Mouse (Mus musculus): ENCODE measurements around the gene Dhfr. TPM values are rescaled to one million over a fixed set of nuclear protein-coding genes. Genes with fewer than 3 reads are reported as not detected.
A peak's percentile ranks its signal among the peaks of the same experiment; 100 is the strongest.
"Not testable (repeated sequence)": the region's sequence is repeated elsewhere in the genome, so short reads cannot be mapped to it uniquely, and the experiment has no call there.

Dhfr gene
- polyA plus RNA-seq, 1 experiment from 2014 or later, result 17.9 TPM

DNA sequence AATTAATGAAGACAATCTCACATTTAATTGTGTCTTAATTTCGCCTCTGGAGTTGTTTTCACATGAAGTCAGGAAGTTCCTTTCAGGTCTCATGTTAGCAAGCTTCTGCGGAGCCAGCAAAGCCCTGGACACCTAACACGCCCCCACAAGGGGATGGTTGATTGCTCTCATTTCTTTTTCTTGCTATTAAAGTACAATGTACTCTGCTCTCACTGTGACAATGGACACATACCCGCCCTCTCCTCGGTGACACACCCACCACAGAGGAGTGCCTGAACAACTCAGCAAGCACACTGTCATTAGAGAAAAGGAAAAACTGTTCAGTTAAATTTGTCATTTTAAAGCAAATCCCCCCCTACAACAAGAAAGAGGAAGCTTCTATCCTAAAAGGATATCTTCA is 8.2 kb upstream of the Dhfr start:
- WGBS, result 78% methylated on average over 5 of the region's 5 CpGs
- no peaks in the 10 kb centered on the region for H3K9me3 ChIP-seq
- no peaks in the 10 kb centered on the region for H3K27me3 ChIP-seq (ENCODE audit: insufficient read depth, poor library complexity, severe bottlenecking)
- H3K36me3 ChIP-seq, result peaks cover 88% of the 10 kb centered on the region
- DNase-seq (ENCODE audit: low spot score), result no peak
- no peak overlapping the region for H3K27ac ChIP-seq
- H3K4me1 ChIP-seq (replicated peaks), result no peaks in the 10 kb centered on the region
- H3K4me3 ChIP-seq, result no peak overlapping the region

DNA sequence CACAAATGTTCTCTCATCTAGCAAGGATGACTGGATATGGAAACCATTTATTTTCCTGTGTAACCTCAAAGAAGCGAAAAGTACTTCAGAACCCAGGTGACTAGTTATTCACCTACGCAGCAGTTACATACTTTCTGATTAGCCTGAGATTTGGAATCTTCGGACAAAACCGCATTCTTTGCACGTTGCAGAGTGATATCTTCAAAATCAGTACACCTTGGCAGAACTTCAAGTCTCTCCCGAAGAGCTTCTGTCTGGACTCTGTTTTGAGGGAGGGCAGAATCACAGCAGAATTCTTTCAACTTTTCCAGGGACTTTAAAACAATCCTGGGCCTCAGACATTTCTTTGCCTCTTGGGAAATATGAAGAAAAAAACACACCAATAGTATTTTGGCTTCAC is 3.4 kb upstream of the Dhfr start:
- Histone ChIP-seq H3K27ac (no peak overlapping the region), H3K36me3 (peaks cover 55% of the 10 kb centered on the region), H3K4me1 (replicated peaks) (peaks cover 25% of the 10 kb centered on the region), H3K9me3 (no peaks in the 10 kb centered on the region), H3K27me3 (ENCODE audit: insufficient read depth, poor library complexity, severe bottlenecking) (no peaks in the 10 kb centered on the region), H3K4me3 (no peak overlapping the region)
- DNase-seq (ENCODE audit: low spot score), result no peak
- 97% methylated on average over 6 of the region's 6 CpGs for WGBS

DNA sequence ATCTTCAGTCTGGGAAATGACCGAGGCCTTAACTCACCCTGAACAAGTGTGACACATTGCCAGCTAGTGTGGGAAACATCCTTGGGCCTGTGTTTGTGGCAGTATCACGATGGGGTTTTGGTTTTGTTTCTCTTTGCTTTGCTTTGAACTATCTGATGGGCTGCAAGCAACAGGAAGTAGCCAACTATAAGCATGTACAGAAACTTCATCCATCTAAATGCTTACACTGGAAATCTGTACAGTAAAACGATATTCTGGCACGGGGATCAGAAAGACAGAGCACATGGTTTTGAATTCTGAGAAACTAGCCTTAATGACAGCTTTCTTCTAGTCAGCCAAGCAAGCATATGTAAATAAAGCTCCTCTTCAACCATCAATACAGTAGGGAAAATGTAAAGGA is 570 bp upstream of the Dhfr start:
- Histone ChIP-seq H3K27ac (peak overlapping the region; percentile 96), H3K4me1 (replicated peaks) (peaks cover 37% of the 10 kb centered on the region), H3K36me3 (peaks cover 49% of the 10 kb centered on the region), H3K4me3 (peak overlapping the region; percentile 78), H3K27me3 (ENCODE audit: insufficient read depth, poor library complexity, severe bottlenecking) (no peaks in the 10 kb centered on the region), H3K9me3 (no peaks in the 10 kb centered on the region)
- no peak for DNase-seq (ENCODE audit: low spot score)
- 38% methylated on average over 4 of the region's 4 CpGs for WGBS

DNA sequence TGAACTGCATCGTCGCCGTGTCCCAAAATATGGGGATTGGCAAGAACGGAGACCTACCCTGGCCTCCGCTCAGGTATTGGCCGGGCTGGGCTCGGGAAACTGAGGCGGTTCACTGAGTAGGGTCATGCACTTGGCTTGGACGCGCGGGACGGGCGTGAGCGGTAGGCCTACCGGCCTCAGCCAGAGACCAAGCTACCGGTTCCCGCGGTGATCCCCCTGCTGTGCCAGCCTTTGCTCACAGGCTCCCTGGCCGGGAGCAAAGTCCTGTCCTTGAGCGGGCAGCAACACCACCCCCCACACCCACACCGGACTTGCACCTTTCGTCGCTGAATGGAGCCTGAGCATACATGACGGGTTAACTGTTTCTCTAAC is 732 bp downstream of the Dhfr start:
- Histone ChIP-seq H3K9me3 (no peaks in the 10 kb centered on the region), H3K4me1 (replicated peaks) (peaks cover 37% of the 10 kb centered on the region), H3K36me3 (peaks cover 53% of the 10 kb centered on the region), H3K4me3 (peak overlapping the region; percentile 78), H3K27me3 (ENCODE audit: insufficient read depth, poor library complexity, severe bottlenecking) (no peaks in the 10 kb centered on the region), H3K27ac (peak overlapping the region; percentile 96)
- no peak for DNase-seq (ENCODE audit: low spot score)
- under 1% methylated on average over 24 of the region's 24 CpGs for WGBS

DNA sequence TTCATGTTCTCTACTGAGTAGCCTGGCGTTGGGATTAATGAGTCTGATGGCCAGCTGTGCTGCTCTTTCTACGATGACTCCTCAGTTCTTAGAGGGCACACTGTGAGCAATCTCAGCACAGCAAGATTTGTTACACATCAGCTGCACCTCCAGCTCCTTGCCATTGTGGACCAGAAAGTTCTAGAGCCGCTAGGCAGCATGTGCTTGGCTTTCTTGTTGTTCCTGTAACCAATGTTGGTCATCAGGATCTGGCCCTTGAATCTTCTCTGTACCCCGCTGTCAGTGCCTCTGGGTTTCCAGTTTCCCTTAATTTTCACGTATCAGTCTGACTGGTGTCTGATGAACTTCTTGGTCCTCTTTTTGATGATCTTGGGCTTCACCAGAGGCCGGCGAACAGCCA is 1.9 kb downstream of the Dhfr start:
- Histone ChIP-seq H3K9me3 (no peaks in the 10 kb centered on the region), H3K27me3 (ENCODE audit: insufficient read depth, poor library complexity, severe bottlenecking) (no peaks in the 10 kb centered on the region), H3K4me3 (peak overlapping the region; percentile 78), H3K4me1 (replicated peaks) (peaks cover 37% of the 10 kb centered on the region), H3K36me3 (peaks cover 55% of the 10 kb centered on the region), H3K27ac (no peak overlapping the region)
- no peak for DNase-seq (ENCODE audit: low spot score)
- 76% methylated on average over 7 of the region's 7 CpGs for WGBS

DNA sequence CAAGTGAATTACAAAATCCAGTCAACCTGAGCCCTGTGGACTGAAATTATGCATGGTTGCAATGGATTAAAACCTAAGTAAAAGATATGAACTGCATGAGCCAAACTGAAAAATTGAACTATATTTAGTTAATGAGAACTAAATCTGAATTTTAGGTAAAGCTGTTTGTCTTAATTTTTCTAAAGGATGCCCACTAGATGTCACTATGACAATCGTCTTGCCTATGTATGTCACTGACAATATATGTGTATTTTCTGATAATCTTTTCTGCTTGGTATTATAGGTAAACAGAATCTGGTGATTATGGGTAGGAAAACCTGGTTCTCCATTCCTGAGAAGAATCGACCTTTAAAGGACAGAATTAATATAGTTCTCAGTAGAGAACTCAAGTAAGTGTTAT is 3.1 kb downstream of the Dhfr start:
- H3K4me1 ChIP-seq (replicated peaks), result peaks cover 37% of the 10 kb centered on the region
- no peak overlapping the region for H3K4me3 ChIP-seq
- no peaks in the 10 kb centered on the region for H3K27me3 ChIP-seq (ENCODE audit: insufficient read depth, poor library complexity, severe bottlenecking)
- H3K9me3 ChIP-seq, result no peaks in the 10 kb centered on the region
- DNase-seq (ENCODE audit: low spot score), result no peak
- no peak overlapping the region for H3K27ac ChIP-seq
- peaks cover 57% of the 10 kb centered on the region for H3K36me3 ChIP-seq
- WGBS, result 70% methylated on average over 2 of the region's 2 CpGs

DNA sequence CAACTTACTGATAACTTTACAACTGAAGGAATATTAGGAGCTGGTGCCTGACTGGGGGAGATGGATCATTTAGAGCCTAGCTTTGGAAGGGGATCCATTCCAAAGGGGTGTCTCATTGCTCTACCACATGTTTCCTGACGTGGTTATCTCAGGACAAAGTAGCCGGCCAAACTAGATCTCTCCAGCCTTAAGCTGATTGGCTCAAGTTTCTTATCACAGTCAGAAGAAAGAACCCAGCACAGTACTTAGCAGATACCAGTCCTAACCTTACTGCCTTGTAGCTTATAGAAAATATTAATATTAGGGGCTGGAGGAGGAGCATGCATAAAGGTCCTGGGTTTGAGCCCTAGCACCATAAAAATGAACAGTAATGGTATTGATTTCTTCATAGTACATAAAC is 7.1 kb downstream of the Dhfr start:
- peaks cover 7% of the 10 kb centered on the region for H3K4me1 ChIP-seq (replicated peaks)
- DNase-seq (ENCODE audit: low spot score), result no peak
- 87% methylated on average over 2 of the region's 2 CpGs for WGBS
- peaks cover 89% of the 10 kb centered on the region for H3K36me3 ChIP-seq
- no peak overlapping the region for H3K4me3 ChIP-seq
- no peaks in the 10 kb centered on the region for H3K9me3 ChIP-seq
- no peaks in the 10 kb centered on the region for H3K27me3 ChIP-seq (ENCODE audit: insufficient read depth, poor library complexity, severe bottlenecking)
- H3K27ac ChIP-seq, result no peak overlapping the region

DNA sequence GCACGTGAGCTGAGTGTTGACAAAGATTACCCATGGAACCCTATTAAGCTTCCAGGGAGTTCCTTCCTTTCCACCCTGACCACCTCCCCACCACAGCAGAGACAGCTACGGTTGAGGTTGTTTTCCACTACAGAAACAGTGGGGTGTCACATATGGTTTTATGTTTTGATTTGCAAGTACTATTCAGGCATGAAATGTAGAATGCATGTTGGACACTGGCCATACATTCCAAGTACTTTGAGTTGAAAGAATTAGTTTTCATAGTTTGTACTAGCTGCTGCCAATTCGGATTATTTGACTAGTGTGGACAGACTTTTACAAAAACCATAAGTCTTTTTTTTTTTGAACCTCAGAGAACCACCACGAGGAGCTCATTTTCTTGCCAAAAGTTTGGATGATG is 10.8 kb downstream of the Dhfr start:
- 85% methylated on average over 4 of the region's 4 CpGs for WGBS
- no peak overlapping the region for H3K4me3 ChIP-seq
- H3K4me1 ChIP-seq (replicated peaks), result no peaks in the 10 kb centered on the region
- H3K27ac ChIP-seq, result no peak overlapping the region
- no peaks in the 10 kb centered on the region for H3K9me3 ChIP-seq
- peaks cover 94% of the 10 kb centered on the region for H3K36me3 ChIP-seq
- no peak for DNase-seq (ENCODE audit: low spot score)
- H3K27me3 ChIP-seq (ENCODE audit: insufficient read depth, poor library complexity, severe bottlenecking), result no peaks in the 10 kb centered on the region

DNA sequence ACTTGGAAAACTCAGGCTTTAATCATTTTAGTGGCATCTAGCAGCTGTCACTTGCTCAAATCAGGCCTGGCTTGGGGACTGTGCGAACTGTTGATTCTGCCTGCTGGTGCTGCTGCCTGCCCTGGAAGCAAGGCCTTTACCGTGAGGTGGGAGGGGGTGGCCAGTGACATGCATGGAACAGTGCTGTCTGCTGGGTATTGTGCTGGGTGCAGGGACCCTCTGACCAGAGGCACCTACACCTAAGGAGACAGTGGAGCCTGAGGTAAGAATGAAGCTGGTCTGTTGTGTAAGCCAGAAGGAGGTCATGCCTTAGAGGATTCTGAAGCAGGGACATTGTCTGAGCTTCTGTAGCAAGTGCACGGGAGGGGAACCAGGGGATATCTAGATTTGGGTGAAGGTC is 16.3 kb downstream of the Dhfr start:
- peaks cover 91% of the 10 kb centered on the region for H3K36me3 ChIP-seq

DNA sequence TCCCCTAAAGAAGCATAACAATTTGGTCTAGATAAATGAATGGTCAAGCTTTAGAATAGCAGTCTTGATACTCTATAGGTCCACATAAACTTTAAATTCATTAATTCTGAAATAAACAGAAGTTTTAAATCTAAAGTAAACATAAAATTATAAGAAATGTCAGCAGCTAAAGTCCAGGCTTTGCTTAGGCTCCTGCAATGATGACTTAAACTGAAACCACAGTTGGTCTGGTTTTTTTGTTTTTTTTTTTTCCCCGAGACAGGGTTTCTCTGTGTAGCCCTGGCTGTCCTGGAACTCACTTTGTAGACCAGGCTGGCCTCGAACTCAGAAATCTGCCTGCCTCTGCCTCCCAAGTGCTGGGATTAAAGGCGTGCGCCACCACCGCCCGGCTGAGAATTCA is 16.9 kb downstream of the Dhfr start:
- H3K4me1 ChIP-seq (replicated peaks); H3K27me3 ChIP-seq (ENCODE audit: insufficient read depth, poor library complexity, severe bottlenecking); DNase-seq (ENCODE audit: low spot score); H3K27ac ChIP-seq; H3K9me3 ChIP-seq; H3K4me3 ChIP-seq: not testable (repeated sequence)
- H3K36me3 ChIP-seq, result peaks cover 91% of the 10 kb centered on the region
- 93% methylated on average over 6 of the region's 6 CpGs for WGBS

More for the DNA sequence above, 16.3 kb downstream of the Dhfr start:
- Histone ChIP-seq H3K4me3 (no peak overlapping the region), H3K9me3 (no peaks in the 10 kb centered on the region), H3K27ac (no peak overlapping the region), H3K27me3 (ENCODE audit: insufficient read depth, poor library complexity, severe bottlenecking) (no peaks in the 10 kb centered on the region), H3K4me1 (replicated peaks) (no peaks in the 10 kb centered on the region)
- WGBS, result 90% methylated on average over 3 of the region's 3 CpGs
- DNase-seq (ENCODE audit: low spot score), result no peak

DNA sequence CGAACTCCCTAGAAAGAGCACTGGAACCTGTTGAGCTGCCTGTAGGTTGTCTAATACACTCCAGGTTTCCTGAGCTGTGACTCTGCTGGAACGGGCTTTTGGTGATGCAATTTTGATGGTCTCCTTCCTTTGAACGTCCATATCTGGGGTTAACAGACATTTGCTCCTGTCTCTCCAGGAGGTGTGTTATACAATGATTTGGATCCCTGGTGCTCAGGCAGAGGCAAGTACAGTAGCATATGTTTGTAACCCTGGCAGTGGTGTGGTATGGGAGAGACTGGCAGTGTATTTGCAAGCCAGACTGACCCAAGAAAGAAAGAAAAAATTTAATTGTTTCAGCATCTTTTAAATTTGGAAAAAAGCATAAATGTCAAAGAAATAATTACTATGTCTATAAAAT is 32.8 kb downstream of the Dhfr start:
- H3K27ac ChIP-seq, result no peak overlapping the region
- no peaks in the 10 kb centered on the region for H3K9me3 ChIP-seq
- no peaks in the 10 kb centered on the region for H3K27me3 ChIP-seq (ENCODE audit: insufficient read depth, poor library complexity, severe bottlenecking)
- H3K36me3 ChIP-seq, result peaks cover 44% of the 10 kb centered on the region
- DNase-seq (ENCODE audit: low spot score), result no peak
- H3K4me3 ChIP-seq, result no peak overlapping the region
- 83% methylated on average over 3 of the region's 3 CpGs for WGBS
- no peaks in the 10 kb centered on the region for H3K4me1 ChIP-seq (replicated peaks)

DNA sequence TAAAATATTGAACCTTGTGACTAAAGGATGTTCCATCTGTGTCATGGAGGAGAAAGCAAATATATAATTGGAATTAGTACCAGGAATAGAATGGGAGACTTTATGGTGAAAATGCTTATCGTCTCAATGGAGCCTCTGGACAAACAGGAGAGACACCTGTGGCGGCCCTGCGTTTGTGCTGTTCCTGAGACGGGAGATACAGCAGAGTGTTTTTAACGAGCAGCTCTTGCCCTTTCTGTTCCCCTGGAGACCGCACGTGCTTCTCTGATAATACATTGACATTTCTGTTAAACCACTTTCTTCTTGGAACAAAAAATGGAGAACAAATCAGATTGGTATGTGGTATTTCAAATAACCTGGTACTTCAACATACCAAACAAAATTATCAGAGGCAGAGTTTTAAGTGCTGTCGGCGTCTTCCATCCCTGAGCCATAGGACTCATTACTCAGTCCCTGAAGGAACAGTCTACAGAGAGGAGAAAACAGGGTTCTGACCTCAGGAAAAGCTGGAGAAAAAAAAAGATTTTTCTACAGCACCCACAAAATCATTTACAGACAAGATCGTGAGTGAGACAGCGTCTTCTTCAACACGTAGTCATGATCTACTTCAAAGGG is 38.6 kb downstream of the Dhfr start:
- H3K4me1 ChIP-seq (replicated peaks), result no peaks in the 10 kb centered on the region
- no peak for DNase-seq (ENCODE audit: low spot score)
- no peaks in the 10 kb centered on the region for H3K9me3 ChIP-seq
- WGBS, result 93% methylated on average over 12 of the region's 12 CpGs
- no peaks in the 10 kb centered on the region for H3K36me3 ChIP-seq
- no peak overlapping the region for H3K4me3 ChIP-seq
- no peak overlapping the region for H3K27ac ChIP-seq
- no peaks in the 10 kb centered on the region for H3K27me3 ChIP-seq (ENCODE audit: insufficient read depth, poor library complexity, severe bottlenecking)

DNA sequence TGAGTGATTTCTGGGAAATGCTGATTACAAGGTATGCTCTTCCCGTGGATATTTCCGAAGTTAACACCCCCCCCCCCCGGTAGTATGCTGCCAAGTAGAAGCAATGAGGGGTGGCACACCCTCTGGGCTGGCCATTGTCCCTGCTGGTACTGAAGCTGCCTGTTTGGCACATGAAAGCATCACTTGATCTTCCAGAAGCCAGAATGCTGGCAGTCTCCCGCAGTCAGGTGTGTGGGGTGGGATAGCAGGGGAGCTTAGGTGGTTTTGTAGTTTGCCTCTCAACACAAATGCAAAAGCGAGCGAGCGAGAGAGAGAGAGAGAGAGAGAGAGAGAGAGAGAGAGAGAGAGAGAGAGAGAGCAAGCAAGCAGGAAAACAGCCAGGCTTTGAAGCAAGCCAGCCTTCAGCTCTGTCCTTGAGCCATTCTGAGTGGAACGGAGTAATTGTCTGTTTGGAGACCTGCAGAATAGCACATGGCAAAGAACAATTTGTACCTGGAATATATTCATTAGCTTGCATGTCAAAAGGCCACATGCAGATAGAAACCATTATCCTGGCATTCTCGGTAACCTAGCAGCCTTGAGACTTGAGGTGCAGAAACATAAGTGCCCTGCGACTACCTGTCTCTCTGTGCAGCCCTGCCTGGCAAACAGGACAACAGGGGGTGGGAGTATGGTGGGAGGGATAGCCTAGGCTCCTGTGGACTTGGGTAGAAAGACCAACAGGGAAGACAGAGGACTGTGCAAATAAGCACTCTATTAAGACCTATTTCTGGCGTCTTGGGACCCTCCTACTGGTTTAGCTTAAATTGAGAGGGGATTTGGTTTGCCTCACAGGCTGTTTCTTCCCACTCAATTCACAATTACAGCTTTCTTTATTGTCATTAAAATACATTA is 44.2 kb downstream of the Dhfr start:
- H3K27me3 ChIP-seq (ENCODE audit: insufficient read depth, poor library complexity, severe bottlenecking), result no peaks in the 10 kb centered on the region
- H3K36me3 ChIP-seq, result no peaks in the 10 kb centered on the region
- no peak for DNase-seq (ENCODE audit: low spot score)
- WGBS, result 72% methylated on average over 11 of the region's 11 CpGs
- no peak overlapping the region for H3K4me3 ChIP-seq
- H3K27ac ChIP-seq, result no peak overlapping the region
- no peaks in the 10 kb centered on the region for H3K9me3 ChIP-seq
- H3K4me1 ChIP-seq (replicated peaks), result no peaks in the 10 kb centered on the region

All from hindbrain, embryonic 10.5 days (tissue).